Mouse (Mus musculus) megakaryocyte progenitor cell, adult 5-6 weeks (primary cell): ENCODE results near the gene Zfp2. TPM values are rescaled to one million over a fixed set of nuclear protein-coding genes. Genes with fewer than 3 reads are reported as not detected.

Experiments used
- ATAC-seq: replicated peaks from 2 replicates; pipeline ENCODE4 v1.8.0; 2016; ENCODE audit warnings: mild to moderate bottlenecking, moderate TSS enrichment, inconsistent platforms; ENCODE audit not compliant: poor library complexity
- total RNA-seq, 2 experiments: library from RNA; stranded (forward) in 1 of 2; stranded (reverse) in 1 of 2; fragments of 157-497, 149-512 nt in 1 of 2; fragments of 200-1000 nt in 1 of 2; gene quantifications; 2 replicates each; pipeline versions ENCODE4 v1.2.3 to v1.2.4; 2015 to 2017

The Zfp2 gene
- 1.8 and 3.8 TPM in 2 replicates for total RNA-seq (2015)
- total RNA-seq (2017), result 0.68 and 0.96 TPM in 2 replicates

DNA sequence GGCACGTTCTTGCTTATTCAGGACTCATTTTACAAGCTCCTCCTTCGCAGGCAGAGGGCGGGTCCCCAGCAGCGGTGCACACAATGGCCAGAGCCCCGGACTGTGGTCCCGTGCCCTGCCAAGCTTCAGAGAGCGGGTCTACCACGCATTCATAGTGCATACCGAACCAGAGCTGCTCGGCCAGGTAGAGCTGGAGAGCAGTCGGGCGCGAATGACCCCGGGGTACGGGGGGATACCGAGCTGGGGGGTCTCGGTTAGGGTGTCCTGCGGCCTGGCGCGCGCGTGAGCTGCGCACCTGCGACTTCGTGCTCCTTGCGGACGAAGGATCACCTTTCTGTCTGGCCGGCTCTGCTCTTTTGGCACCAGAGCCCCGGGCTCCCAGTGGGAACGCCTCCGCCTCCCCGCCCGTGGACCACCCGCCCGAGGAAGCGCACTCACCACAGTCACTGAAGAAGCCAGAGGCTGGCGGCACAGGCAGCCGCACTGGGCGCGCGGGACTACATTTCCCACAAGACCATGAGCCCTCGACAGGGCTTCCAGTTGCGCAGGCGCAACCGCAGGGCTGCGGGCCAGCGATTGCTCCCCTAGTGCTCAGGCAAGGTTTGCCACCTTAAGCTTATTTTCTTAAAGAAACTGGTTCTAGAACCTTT lies at the start of gene Zfp2:
Zfp2 (minus strand) TSS at position 495 of the 650 bp plus-strand sequence.
- ATAC-seq, result peak; percentile 99

- ATAC-seq, result no peak
Observed at GRCm38 (mm10) chr11:50964886-50965285, 48.9 kb upstream of the Zfp2 start.

GRCm38 (mm10) chr11:50953665-50954064 lies 37.7 kb upstream of the Zfp2 start, which contains the start of gene Prop1:
Prop1 (minus strand) TSS chr11:50953765.
- no peak for ATAC-seq

GRCm38 (mm10) chr11:50952290-50952689 lies 36.3 kb upstream of the Zfp2 start:
- ATAC-seq, result no peak

GRCm38 (mm10) chr11:50943506-50943905 lies 27.5 kb upstream of the Zfp2 start, which contains the start of gene 4933414I15Rik:
4933414I15Rik (minus strand) TSS chr11:50943765.
- no peak for ATAC-seq

DNA sequence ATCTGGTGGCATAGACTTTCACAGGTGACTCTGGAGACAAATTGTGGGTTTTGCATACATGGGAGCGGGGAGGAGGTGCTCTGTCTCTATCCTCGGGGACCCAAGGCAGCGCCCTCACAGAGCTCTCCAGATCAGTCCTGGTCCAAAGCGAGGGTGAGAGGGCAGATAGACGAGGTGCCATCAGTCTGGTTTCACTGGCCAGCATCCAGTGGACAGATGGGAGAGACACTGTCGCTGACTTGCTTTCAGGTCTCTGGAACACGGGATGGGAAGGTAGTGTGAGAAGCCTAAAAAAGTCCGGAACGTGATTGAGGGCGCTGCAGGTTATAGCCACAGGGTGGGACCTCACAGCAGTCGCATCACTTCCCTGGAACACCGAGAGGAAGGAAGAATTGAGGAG lies 26.4 kb upstream of the Zfp2 start:
- ATAC-seq, result no peak

DNA sequence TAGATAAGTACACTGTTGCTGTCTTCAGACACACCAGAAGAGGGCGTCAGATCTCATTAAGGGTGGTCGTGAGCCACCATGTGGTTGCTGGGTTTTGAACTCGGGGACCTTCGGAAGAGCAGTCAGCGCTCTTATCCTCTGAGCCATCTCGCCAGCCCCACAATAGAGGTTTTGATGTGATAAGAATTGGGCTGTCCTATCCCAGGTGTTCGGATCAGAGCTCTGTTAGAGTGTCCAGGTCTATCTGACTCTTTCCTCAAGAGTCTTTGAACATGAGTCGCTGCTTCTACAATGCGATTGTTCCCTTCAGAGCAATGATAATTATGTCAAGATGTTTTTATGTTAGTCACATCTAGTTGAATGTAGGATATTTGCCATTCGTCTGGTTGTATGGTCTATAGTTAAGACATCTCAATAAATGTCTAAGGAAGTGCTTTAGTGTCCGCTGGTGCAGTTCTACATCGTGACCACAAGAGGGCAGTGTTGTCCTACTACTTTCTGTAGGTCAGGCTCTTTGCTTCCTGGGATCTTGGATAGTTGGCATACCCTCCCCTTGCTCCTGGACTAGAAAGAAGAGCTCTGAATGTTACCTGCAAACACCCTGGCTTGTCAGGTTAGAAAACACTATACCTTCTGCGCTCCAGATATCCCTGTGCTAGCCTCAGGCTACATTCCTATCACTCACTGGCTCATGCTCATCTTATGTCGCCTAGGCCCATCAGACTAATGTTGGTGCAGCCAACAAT lies 23.8 kb upstream of the Zfp2 start:
- ATAC-seq, result peak; percentile 88

GRCm38 (mm10) chr11:50938435-50938834 lies 22.5 kb upstream of the Zfp2 start:
- peak; percentile 63 for ATAC-seq

GRCm38 (mm10) chr11:50932040-50932439 lies 16.1 kb upstream of the Zfp2 start:
- ATAC-seq, result no peak

GRCm38 (mm10) chr11:50931451-50931866 lies 15.5 kb upstream of the Zfp2 start, which contains the start of gene Zfp354b:
Zfp354b (minus strand) TSS chr11:50931633.
- ATAC-seq, result peak; percentile 90

DNA sequence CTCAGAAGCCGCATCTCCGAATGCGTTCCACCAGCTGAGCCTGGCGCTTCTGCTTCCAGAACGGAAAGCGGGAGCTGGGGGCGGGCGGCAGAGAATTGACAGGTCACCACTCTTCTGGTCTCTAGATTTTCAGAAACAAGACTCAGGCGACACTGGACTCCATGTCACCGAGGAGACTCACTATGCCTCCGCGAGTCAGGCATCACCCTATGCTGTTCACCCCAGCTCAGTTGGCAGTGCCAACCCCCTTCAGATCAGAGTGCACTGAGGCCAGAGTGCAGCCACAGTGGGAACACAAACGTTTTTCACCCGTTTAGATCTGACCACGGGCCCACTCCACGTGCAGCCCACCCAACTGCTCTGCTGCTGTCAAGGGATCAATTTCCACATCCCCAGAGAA lies 15.1 kb upstream of the Zfp2 start:
- ATAC-seq, result peak; percentile 26

DNA sequence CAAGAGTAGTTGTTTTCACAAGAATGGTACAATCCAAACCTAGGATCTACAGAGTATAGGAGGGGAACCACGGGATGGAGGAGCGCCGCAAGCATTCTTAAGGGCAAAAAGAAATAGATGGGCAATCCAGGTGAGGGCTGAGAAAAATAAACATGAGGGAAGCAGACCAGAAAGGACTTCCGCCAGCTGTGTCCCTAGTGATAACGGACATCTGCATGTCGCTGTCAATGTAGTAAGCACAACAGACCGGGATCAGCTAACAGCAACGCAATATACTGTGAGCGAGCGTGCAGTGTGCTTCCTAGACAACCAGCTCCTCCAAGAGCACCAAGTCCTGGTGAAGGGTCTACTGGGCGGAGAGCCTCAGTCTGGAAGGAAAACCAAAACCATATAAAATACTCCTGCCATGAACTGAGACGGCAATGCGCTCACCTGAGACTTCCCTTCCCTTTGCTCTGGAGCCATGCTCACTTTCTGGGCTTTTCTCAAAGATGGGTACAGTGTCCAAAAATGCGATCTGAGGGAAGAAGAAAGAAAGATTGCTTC lies 14.6 kb upstream of the Zfp2 start:
- no peak; the same call in 1 of the 2 replicates for ATAC-seq

DNA sequence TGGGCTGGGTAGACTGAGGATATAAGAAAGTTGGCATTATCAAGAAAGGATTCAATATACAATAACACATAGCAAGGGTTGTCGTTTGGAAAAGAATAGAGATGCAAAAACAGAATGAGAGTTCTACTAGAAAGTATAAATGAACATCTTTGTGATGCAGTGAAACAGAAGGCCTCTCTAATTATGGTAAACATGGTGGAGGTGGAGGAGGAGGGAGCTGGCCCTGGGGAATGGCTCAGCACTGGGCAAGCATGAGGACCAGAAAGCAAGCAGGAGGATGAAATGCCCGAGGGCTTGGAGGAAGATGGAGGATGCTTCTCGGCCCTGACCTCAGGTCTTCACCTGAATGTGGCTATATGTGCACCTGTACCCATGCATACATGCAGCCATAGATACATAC lies 1.5 kb downstream of the Zfp2 start:
- ATAC-seq, result no peak

DNA sequence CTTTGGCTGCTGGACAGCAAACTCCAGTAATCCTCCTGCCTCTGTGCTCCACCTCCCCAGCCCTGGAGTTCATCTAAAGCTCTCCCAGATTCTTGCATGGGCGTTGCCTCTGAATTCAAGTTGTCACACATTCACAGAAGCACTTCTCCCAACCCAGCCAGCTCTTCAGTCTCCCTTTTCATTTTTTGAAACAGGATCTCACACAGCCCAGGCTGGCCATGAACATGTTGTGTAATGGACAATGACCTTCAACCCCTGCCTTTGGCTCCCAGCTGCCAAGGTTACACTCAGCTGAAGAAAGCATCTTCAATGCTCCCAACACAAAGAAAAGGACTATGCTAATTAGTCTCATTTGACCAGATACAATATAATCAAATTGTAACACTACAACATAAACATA lies 2.7 kb downstream of the Zfp2 start:
- no peak for ATAC-seq

GRCm38 (mm10) chr11:50908136-50908535 lies 7.8 kb downstream of the Zfp2 start:
- no peak for ATAC-seq

GRCm38 (mm10) chr11:50897359-50897758 lies 18.6 kb downstream of the Zfp2 start:
- no peak for ATAC-seq

DNA sequence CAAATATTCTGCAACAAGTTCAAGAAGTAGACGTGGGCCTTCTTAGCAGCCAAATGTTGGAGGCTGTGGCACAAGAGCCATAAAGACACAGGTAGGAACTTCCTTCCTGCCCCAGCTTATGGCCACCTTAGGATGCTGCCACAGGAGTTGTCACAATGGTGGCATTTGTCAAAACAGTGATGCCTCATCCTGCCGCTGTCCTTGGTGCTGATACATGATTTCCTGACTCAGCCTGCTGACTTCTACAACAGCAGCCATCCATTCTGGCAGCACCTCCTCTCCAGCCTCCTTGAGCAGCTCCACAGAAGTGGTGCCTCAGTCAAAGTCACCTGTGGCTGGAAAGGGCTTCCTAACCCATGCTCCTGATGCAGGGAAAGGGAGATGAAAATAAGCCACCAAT lies 23.5 kb downstream of the Zfp2 start:
- no peak for ATAC-seq

DNA sequence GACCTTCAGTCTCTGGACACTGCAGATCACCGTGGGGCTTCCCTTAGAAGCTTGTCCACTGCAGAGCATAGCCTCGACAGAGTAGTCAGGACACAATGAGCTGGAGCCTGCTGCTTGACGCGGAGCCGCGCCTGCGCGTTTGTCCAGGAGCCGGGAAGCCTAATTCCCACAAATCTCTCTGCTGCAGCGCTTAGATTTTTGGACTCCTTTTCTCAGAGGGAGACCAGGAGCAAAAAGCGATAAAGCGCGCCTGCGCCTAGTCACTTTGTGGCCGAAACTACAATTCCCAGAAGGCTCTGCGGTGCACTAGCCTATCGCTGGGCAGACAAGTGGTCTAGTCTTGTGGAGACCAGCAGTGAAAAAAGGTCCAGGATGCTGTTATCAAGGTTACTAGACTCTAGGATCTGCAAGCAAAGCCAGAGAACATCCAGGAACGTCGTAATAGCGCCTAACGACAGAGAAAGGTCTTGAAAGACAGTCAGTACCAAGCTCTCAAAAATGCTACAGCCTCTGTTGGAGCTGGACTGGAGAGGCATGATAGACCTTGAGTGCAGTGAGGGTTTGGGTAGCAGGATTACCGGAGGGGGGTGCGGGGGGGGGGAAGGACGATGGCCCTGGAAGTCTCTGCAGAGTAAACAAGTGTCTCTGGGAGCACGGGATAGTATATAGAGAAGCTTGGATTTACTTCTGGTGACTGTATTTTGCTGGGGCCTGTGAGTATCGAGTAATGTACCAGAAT lies 28.4 kb downstream of the Zfp2 start, which contains the start of gene Zfp454:
Zfp454 (minus strand) TSS at position 262 of the 739 bp plus-strand sequence.
- no peak for ATAC-seq

DNA sequence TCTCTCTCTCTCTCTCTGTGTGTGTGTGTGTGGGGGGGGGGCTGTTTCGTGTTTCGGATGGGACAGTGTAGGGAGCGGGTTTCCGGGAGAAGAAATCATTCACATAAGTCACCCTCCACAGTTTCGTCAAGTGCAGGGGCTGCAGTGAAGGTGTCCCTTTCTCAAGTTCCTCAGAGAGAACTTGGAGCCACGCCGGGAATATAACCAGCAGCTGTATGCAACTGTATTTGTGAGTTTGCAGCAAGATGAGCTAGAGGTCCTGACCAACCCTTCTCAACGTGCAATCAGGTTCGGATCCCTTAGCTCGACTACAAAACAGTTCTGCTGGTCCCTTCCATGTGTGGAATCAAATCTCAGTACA lies 29.1 kb downstream of the Zfp2 start:
- no peak for ATAC-seq

- no peak for ATAC-seq
Observed at GRCm38 (mm10) chr11:50886231-50886932, 29.6 kb downstream of the Zfp2 start.

- ATAC-seq, result no peak
Observed at GRCm38 (mm10) chr11:50883756-50884155, 32.2 kb downstream of the Zfp2 start.
